Mouse (Mus musculus) limb, embryonic 13.5 days (tissue): ENCODE measurements around the gene Rap1a. TPM values are rescaled to one million over a fixed set of nuclear protein-coding genes. Genes with fewer than 3 reads are reported as not detected.

Experiments used
- ATAC-seq: fragments of 200-750 bp; cut with Nextera tagmentation; 2 replicates; pipeline ENCODE4 v1.8.0; 2017; ENCODE audit warnings: low read depth, moderate number of reproducible peaks, moderate TSS enrichment; ENCODE audit not compliant: low FRiP score
- H3K27ac ChIP-seq: fragments of 300-500 bp; sonication (generic); 2 replicates; pipeline ENCODE4 v1.5.1; 2015; ENCODE audit warnings: inconsistent platforms, mild to moderate bottlenecking, moderate library complexity
- H3K27me3 ChIP-seq: fragments of 300-500 bp; sonication (generic); 2 replicates; pipeline ENCODE4 v1.6.1; 2015; ENCODE audit warnings: mild to moderate bottlenecking, inconsistent platforms
- H3K36me3 ChIP-seq: fragments of 300-500 bp; sonication (generic); 2 replicates; pipeline ENCODE4 v1.6.1; 2015; ENCODE audit warnings: inconsistent platforms, mild to moderate bottlenecking, moderate library complexity
- H3K4me1 ChIP-seq: fragments of 300-500 bp; sonication (generic); 2 replicates; pipeline ENCODE4 v1.6.1; 2015; ENCODE audit warnings: inconsistent platforms
- H3K4me2 ChIP-seq: fragments of 300-500 bp; sonication (generic); replicated peaks from 2 replicates; pipeline ENCODE4 v1.6.1; 2015; ENCODE audit warnings: inconsistent platforms, mild to moderate bottlenecking, moderate library complexity
- H3K4me3 ChIP-seq: fragments of 300-500 bp; sonication (generic); 2 replicates; pipeline ENCODE4 v1.5.1; 2015; ENCODE audit warnings: moderate library complexity, mild to moderate bottlenecking, inconsistent platforms
- H3K9ac ChIP-seq: fragments of 300-500 bp; sonication (generic); 2 replicates; pipeline ENCODE4 v1.6.1; 2015; ENCODE audit warnings: mild to moderate bottlenecking, inconsistent platforms
- H3K9me3 ChIP-seq: fragments of 300-500 bp; sonication (generic); 2 replicates; pipeline ENCODE4 v1.6.1; 2016; ENCODE audit warnings: inconsistent platforms
- WGBS: fragments of 180-500 bp; shearing (Covaris S2); methylation state at CpG from one replicate; pipeline ENCODE4 v1.1.7; 2015; 5-methylcytosine and 5-hydroxymethylcytosine counted together
- polyA plus RNA-seq: library from polyadenylated mRNA; unstranded; fragments of >200 nt; fragmentation: Nextera tagmentation; extraction: Ambion mirVana; gene quantifications from 2 replicates; pipeline ENCODE4 v1.2.1, GENCODE M21; 2015

Rap1a gene
- polyA plus RNA-seq, 1 experiment from 2014 or later: 98.4 TPM

GRCm38 (mm10) chr3:105755123-105755522, 46.0 kb downstream of the Rap1a start:
- Histone ChIP-seq H3K9ac (no peak overlapping the region), H3K9me3 (no peaks in the 10 kb centered on the region), H3K4me2 (no peak overlapping the region), H3K4me1 (peaks cover 5% of the 10 kb centered on the region; the same call in 1 of the 2 replicates), H3K27me3 (no peaks in the 10 kb centered on the region), H3K4me3 (no peak overlapping the region), H3K36me3 (no peaks in the 10 kb centered on the region), H3K27ac (no peak overlapping the region)
- ATAC-seq: no peak
- 94% methylated on average over 9 of the region's 9 CpGs for WGBS

- ATAC-seq: no peak
- WGBS: 90% methylated on average over 3 of the region's 3 CpGs
- H3K4me3 ChIP-seq: no peak overlapping the region
- H3K27me3 ChIP-seq: no peaks in the 10 kb centered on the region
- no peaks in the 10 kb centered on the region for H3K9me3 ChIP-seq
- no peak overlapping the region for H3K4me2 ChIP-seq
- H3K4me1 ChIP-seq: peaks cover 5% of the 10 kb centered on the region; the same call in 1 of the 2 replicates
- H3K9ac ChIP-seq: no peak overlapping the region
- no peak overlapping the region for H3K27ac ChIP-seq
- peaks cover 6% of the 10 kb centered on the region; the same call in 1 of the 2 replicates for H3K36me3 ChIP-seq
Observed at GRCm38 (mm10) chr3:105754184-105754583, 47.0 kb downstream of the Rap1a start.

GRCm38 (mm10) chr3:105750810-105751209, 50.3 kb downstream of the Rap1a start:
- WGBS: 94% methylated on average over 2 of the region's 2 CpGs
- Histone ChIP-seq H3K9me3 (no peaks in the 10 kb centered on the region), H3K4me1 (no peaks in the 10 kb centered on the region), H3K36me3 (peaks cover 7% of the 10 kb centered on the region; the same call in 1 of the 2 replicates), H3K9ac (no peak overlapping the region), H3K4me2 (no peak overlapping the region), H3K27me3 (no peaks in the 10 kb centered on the region), H3K4me3 (no peak overlapping the region), H3K27ac (no peak overlapping the region)
- no peak for ATAC-seq

GRCm38 (mm10) chr3:105746542-105746941, 54.6 kb downstream of the Rap1a start:
- no peak for ATAC-seq
- H3K4me1 ChIP-seq: no peaks in the 10 kb centered on the region
- no peak overlapping the region for H3K4me3 ChIP-seq
- H3K9ac ChIP-seq: no peak overlapping the region
- no peak overlapping the region for H3K27ac ChIP-seq
- WGBS: 96% methylated on average over 2 of the region's 2 CpGs
- no peaks in the 10 kb centered on the region for H3K9me3 ChIP-seq
- H3K27me3 ChIP-seq: no peaks in the 10 kb centered on the region
- H3K36me3 ChIP-seq: peaks cover 7% of the 10 kb centered on the region; the same call in 1 of the 2 replicates
- no peak overlapping the region for H3K4me2 ChIP-seq

- no peak overlapping the region for H3K9ac ChIP-seq
- no peak overlapping the region for H3K4me3 ChIP-seq
- no peaks in the 10 kb centered on the region for H3K27me3 ChIP-seq
- no peaks in the 10 kb centered on the region for H3K9me3 ChIP-seq
- no peak overlapping the region for H3K27ac ChIP-seq
- H3K4me1 ChIP-seq: no peaks in the 10 kb centered on the region
- H3K4me2 ChIP-seq: no peak overlapping the region
- no peak for ATAC-seq
- whole genome bisulfite sequencing: 64% methylated on average over 3 of the region's 3 CpGs
- peaks cover 34% of the 10 kb centered on the region for H3K36me3 ChIP-seq
Observed at GRCm38 (mm10) chr3:105737666-105738065, 63.5 kb downstream of the Rap1a start.

- H3K9me3 ChIP-seq: no peaks in the 10 kb centered on the region
- 93% methylated on average over 7 of the region's 7 CpGs for WGBS
Observed at GRCm38 (mm10) chr3:105737070-105737469, 64.1 kb downstream of the Rap1a start.

GRCm38 (mm10) chr3:105736148-105736547, 65.0 kb downstream of the Rap1a start:
- Histone ChIP-seq H3K27ac (no peak overlapping the region), H3K4me3 (no peak overlapping the region), H3K36me3 (peaks cover 36% of the 10 kb centered on the region), H3K4me2 (no peak overlapping the region), H3K9me3 (no peaks in the 10 kb centered on the region), H3K4me1 (no peaks in the 10 kb centered on the region), H3K27me3 (no peaks in the 10 kb centered on the region), H3K9ac (no peak overlapping the region)
- ATAC-seq: no peak
- WGBS: 92% methylated on average over 1 of the region's 1 CpGs

More at GRCm38 (mm10) chr3:105737070-105737469, 64.1 kb downstream of the Rap1a start:
- no peak for ATAC-seq
- H3K9ac ChIP-seq: no peak overlapping the region
- H3K4me1 ChIP-seq: no peaks in the 10 kb centered on the region
- no peak overlapping the region for H3K27ac ChIP-seq
- no peak overlapping the region for H3K4me3 ChIP-seq
- H3K27me3 ChIP-seq: no peaks in the 10 kb centered on the region
- H3K36me3 ChIP-seq: peaks cover 34% of the 10 kb centered on the region
- H3K4me2 ChIP-seq: no peak overlapping the region

GRCm38 (mm10) chr3:105735285-105735684, 65.9 kb downstream of the Rap1a start:
- Histone ChIP-seq H3K9ac (no peak overlapping the region), H3K27me3 (no peaks in the 10 kb centered on the region), H3K27ac (no peak overlapping the region), H3K36me3 (peaks cover 45% of the 10 kb centered on the region), H3K4me1 (no peaks in the 10 kb centered on the region), H3K9me3 (no peaks in the 10 kb centered on the region), H3K4me3 (no peak overlapping the region), H3K4me2 (no peak overlapping the region)
- ATAC-seq: no peak

GRCm38 (mm10) chr3:105733538-105733937, 67.6 kb downstream of the Rap1a start:
- Histone ChIP-seq H3K9ac (no peak overlapping the region), H3K36me3 (peaks cover 43% of the 10 kb centered on the region), H3K4me2 (no peak overlapping the region), H3K4me3 (no peak overlapping the region), H3K27me3 (no peaks in the 10 kb centered on the region), H3K4me1 (no peaks in the 10 kb centered on the region), H3K27ac (no peak overlapping the region), H3K9me3 (no peaks in the 10 kb centered on the region)
- WGBS: 90% methylated on average over 4 of the region's 4 CpGs
- ATAC-seq: no peak

GRCm38 (mm10) chr3:105732360-105732759, 68.8 kb downstream of the Rap1a start:
- H3K4me3 ChIP-seq: no peak overlapping the region
- H3K4me2 ChIP-seq: no peak overlapping the region
- H3K9ac ChIP-seq: no peak overlapping the region
- H3K27ac ChIP-seq: no peak overlapping the region
- no peak for ATAC-seq
- H3K4me1 ChIP-seq: no peaks in the 10 kb centered on the region
- H3K36me3 ChIP-seq: peaks cover 35% of the 10 kb centered on the region
- WGBS: 90% methylated on average over 4 of the region's 4 CpGs
- no peaks in the 10 kb centered on the region for H3K9me3 ChIP-seq
- no peaks in the 10 kb centered on the region for H3K27me3 ChIP-seq

GRCm38 (mm10) chr3:105726037-105726436, 75.1 kb downstream of the Rap1a start:
- H3K9me3 ChIP-seq: no peaks in the 10 kb centered on the region
- no peaks in the 10 kb centered on the region for H3K4me1 ChIP-seq
- WGBS: 0% methylated on average over 1 of the region's 1 CpGs
- H3K36me3 ChIP-seq: peaks cover 12% of the 10 kb centered on the region
- no peak overlapping the region for H3K9ac ChIP-seq
- H3K27ac ChIP-seq: no peak overlapping the region
- H3K4me3 ChIP-seq: no peak overlapping the region
- no peaks in the 10 kb centered on the region for H3K27me3 ChIP-seq
- no peak overlapping the region for H3K4me2 ChIP-seq
- no peak for ATAC-seq

- no peak overlapping the region for H3K9ac ChIP-seq
- H3K9me3 ChIP-seq: no peaks in the 10 kb centered on the region
- 92% methylated on average over 3 of the region's 3 CpGs for WGBS
- peaks cover 7% of the 10 kb centered on the region for H3K4me1 ChIP-seq
- peaks cover 5% of the 10 kb centered on the region for H3K36me3 ChIP-seq
- H3K27ac ChIP-seq: no peak overlapping the region
- no peaks in the 10 kb centered on the region for H3K27me3 ChIP-seq
- ATAC-seq: no peak
- no peak overlapping the region for H3K4me2 ChIP-seq
- H3K4me3 ChIP-seq: no peak overlapping the region
Observed at GRCm38 (mm10) chr3:105722510-105722909, 78.6 kb downstream of the Rap1a start.

GRCm38 (mm10) chr3:105721681-105722201, 79.4 kb downstream of the Rap1a start:
- Histone ChIP-seq H3K4me1 (peaks cover 7% of the 10 kb centered on the region), H3K9ac (no peak overlapping the region), H3K9me3 (no peaks in the 10 kb centered on the region), H3K4me3 (no peak overlapping the region), H3K36me3 (peaks cover 5% of the 10 kb centered on the region; the same call in 1 of the 2 replicates), H3K27ac (no peak overlapping the region), H3K27me3 (no peaks in the 10 kb centered on the region), H3K4me2 (no peak overlapping the region)
- WGBS: 64% methylated on average over 2 of the region's 2 CpGs
- no peak for ATAC-seq
